Mouse (Mus musculus): ENCODE data around the gene Actn4. TPM values are rescaled to one million over a fixed set of nuclear protein-coding genes. Genes with fewer than 3 reads are reported as not detected.

Gene Actn4
- polyA plus RNA-seq, 1 experiment from 2014 or later: 141 TPM

- Histone ChIP-seq H3K4me1 (ENCODE audit: control insufficient read depth, insufficient read depth, low read length) (no peaks in the 10 kb centered on the region), H3K4me2 (no peak overlapping the region), H3K4me3 (ENCODE audit: low read depth, low read length) (no peak overlapping the region), H3K27ac (ENCODE audit: low read depth, low read length) (no peak overlapping the region), H3K27me3 (ENCODE audit: control insufficient read depth, insufficient read depth, low read length) (no peaks in the 10 kb centered on the region), H3K9ac (ENCODE audit: low read length) (no peak overlapping the region), H3K36me3 (ENCODE audit: control insufficient read depth, insufficient read depth, low read length) (peaks cover 46% of the 10 kb centered on the region), H3K9me3 (ENCODE audit: control insufficient read depth, low read length) (no peaks in the 10 kb centered on the region)
- 85% methylated on average over 4 of the region's 4 CpGs for WGBS
- ATAC-seq (ENCODE audit: low FRiP score) (no peak), DNase-seq (ENCODE audit: low spot score, missing footprints) (no peak)
Observed at GRCm38 (mm10) chr7:28911632-28912031, 50.5 kb downstream of the Actn4 start.

GRCm38 (mm10) chr7:28907195-28907594 lies 54.9 kb downstream of the Actn4 start:
- WGBS: 95% methylated on average over 5 of the region's 5 CpGs
- no peak overlapping the region for H3K4me3 ChIP-seq (ENCODE audit: low read depth, low read length)
- no peak for DNase-seq (ENCODE audit: low spot score, missing footprints)
- H3K9me3 ChIP-seq (ENCODE audit: control insufficient read depth, low read length): no peaks in the 10 kb centered on the region
- no peak overlapping the region for H3K4me2 ChIP-seq
- peaks cover 51% of the 10 kb centered on the region for H3K36me3 ChIP-seq (ENCODE audit: control insufficient read depth, insufficient read depth, low read length)
- H3K9ac ChIP-seq (ENCODE audit: low read length): no peak overlapping the region
- ATAC-seq (ENCODE audit: low FRiP score): no peak
- no peaks in the 10 kb centered on the region for H3K27me3 ChIP-seq (ENCODE audit: control insufficient read depth, insufficient read depth, low read length)
- H3K27ac ChIP-seq (ENCODE audit: low read depth, low read length): no peak overlapping the region
- no peaks in the 10 kb centered on the region for H3K4me1 ChIP-seq (ENCODE audit: control insufficient read depth, insufficient read depth, low read length)

- H3K4me3 ChIP-seq (ENCODE audit: low read depth, low read length): no peak overlapping the region
- H3K9me3 ChIP-seq (ENCODE audit: control insufficient read depth, low read length): no peaks in the 10 kb centered on the region
- no peaks in the 10 kb centered on the region for H3K27me3 ChIP-seq (ENCODE audit: control insufficient read depth, insufficient read depth, low read length)
- WGBS: 92% methylated on average over 10 of the region's 10 CpGs
- H3K4me1 ChIP-seq (ENCODE audit: control insufficient read depth, insufficient read depth, low read length): no peaks in the 10 kb centered on the region
- H3K9ac ChIP-seq (ENCODE audit: low read length): no peak overlapping the region
- ATAC-seq (ENCODE audit: low FRiP score) (no peak), DNase-seq (ENCODE audit: low spot score, missing footprints) (no peak)
- no peak overlapping the region for H3K4me2 ChIP-seq
- peaks cover 48% of the 10 kb centered on the region for H3K36me3 ChIP-seq (ENCODE audit: control insufficient read depth, insufficient read depth, low read length)
- no peak overlapping the region for H3K27ac ChIP-seq (ENCODE audit: low read depth, low read length)
Observed at GRCm38 (mm10) chr7:28903778-28904177, 58.4 kb downstream of the Actn4 start.

- Histone ChIP-seq H3K4me2 (no peak overlapping the region), H3K9me3 (ENCODE audit: control insufficient read depth, low read length) (no peaks in the 10 kb centered on the region), H3K27ac (ENCODE audit: low read depth, low read length) (no peak overlapping the region), H3K4me1 (ENCODE audit: control insufficient read depth, insufficient read depth, low read length) (no peaks in the 10 kb centered on the region), H3K27me3 (ENCODE audit: control insufficient read depth, insufficient read depth, low read length) (no peaks in the 10 kb centered on the region), H3K9ac (ENCODE audit: low read length) (no peak overlapping the region), H3K36me3 (ENCODE audit: control insufficient read depth, insufficient read depth, low read length) (peaks cover 51% of the 10 kb centered on the region), H3K4me3 (ENCODE audit: low read depth, low read length) (no peak overlapping the region)
- WGBS: 95% methylated on average over 3 of the region's 3 CpGs
- ATAC-seq (ENCODE audit: low FRiP score): no peak
- no peak for DNase-seq (ENCODE audit: low spot score, missing footprints)
Observed at GRCm38 (mm10) chr7:28902809-28903208, 59.3 kb downstream of the Actn4 start.

GRCm38 (mm10) chr7:28902180-28902579 lies 60.0 kb downstream of the Actn4 start:
- Histone ChIP-seq H3K27ac (ENCODE audit: low read depth, low read length) (no peak overlapping the region), H3K4me3 (ENCODE audit: low read depth, low read length) (no peak overlapping the region), H3K4me2 (no peak overlapping the region), H3K27me3 (ENCODE audit: control insufficient read depth, insufficient read depth, low read length) (no peaks in the 10 kb centered on the region), H3K9ac (ENCODE audit: low read length) (no peak overlapping the region), H3K9me3 (ENCODE audit: control insufficient read depth, low read length) (no peaks in the 10 kb centered on the region), H3K36me3 (ENCODE audit: control insufficient read depth, insufficient read depth, low read length) (peaks cover 53% of the 10 kb centered on the region), H3K4me1 (ENCODE audit: control insufficient read depth, insufficient read depth, low read length) (no peaks in the 10 kb centered on the region)
- DNase-seq (ENCODE audit: low spot score, missing footprints) (no peak), ATAC-seq (ENCODE audit: low FRiP score) (no peak)
- WGBS: 93% methylated on average over 6 of the region's 6 CpGs

- Histone ChIP-seq H3K4me1 (ENCODE audit: control insufficient read depth, insufficient read depth, low read length) (no peaks in the 10 kb centered on the region), H3K4me2 (no peak overlapping the region), H3K9ac (ENCODE audit: low read length) (no peak overlapping the region), H3K4me3 (ENCODE audit: low read depth, low read length) (no peak overlapping the region), H3K27me3 (ENCODE audit: control insufficient read depth, insufficient read depth, low read length) (no peaks in the 10 kb centered on the region), H3K36me3 (ENCODE audit: control insufficient read depth, insufficient read depth, low read length) (peaks cover 54% of the 10 kb centered on the region), H3K27ac (ENCODE audit: low read depth, low read length) (no peak overlapping the region), H3K9me3 (ENCODE audit: control insufficient read depth, low read length) (no peaks in the 10 kb centered on the region)
- 93% methylated on average over 13 of the region's 13 CpGs for WGBS
- ATAC-seq (ENCODE audit: low FRiP score) (no peak), DNase-seq (ENCODE audit: low spot score, missing footprints) (no peak)
Observed at GRCm38 (mm10) chr7:28901311-28902125, 60.6 kb downstream of the Actn4 start.

GRCm38 (mm10) chr7:28899972-28900371 lies 62.2 kb downstream of the Actn4 start:
- Histone ChIP-seq H3K27me3 (ENCODE audit: control insufficient read depth, insufficient read depth, low read length) (no peaks in the 10 kb centered on the region), H3K9me3 (ENCODE audit: control insufficient read depth, low read length) (no peaks in the 10 kb centered on the region), H3K4me3 (ENCODE audit: low read depth, low read length) (no peak overlapping the region), H3K4me2 (no peak overlapping the region), H3K36me3 (ENCODE audit: control insufficient read depth, insufficient read depth, low read length) (peaks cover 59% of the 10 kb centered on the region), H3K27ac (ENCODE audit: low read depth, low read length) (no peak overlapping the region), H3K9ac (ENCODE audit: low read length) (no peak overlapping the region), H3K4me1 (ENCODE audit: control insufficient read depth, insufficient read depth, low read length) (no peaks in the 10 kb centered on the region)
- WGBS: 85% methylated on average over 4 of the region's 4 CpGs
- ATAC-seq (ENCODE audit: low FRiP score) (no peak), DNase-seq (ENCODE audit: low spot score, missing footprints) (no peak)

- Histone ChIP-seq H3K36me3 (ENCODE audit: control insufficient read depth, insufficient read depth, low read length) (peaks cover 55% of the 10 kb centered on the region), H3K9me3 (ENCODE audit: control insufficient read depth, low read length) (no peaks in the 10 kb centered on the region), H3K4me1 (ENCODE audit: control insufficient read depth, insufficient read depth, low read length) (no peaks in the 10 kb centered on the region), H3K27ac (ENCODE audit: low read depth, low read length) (no peak overlapping the region), H3K4me2 (no peak overlapping the region), H3K4me3 (ENCODE audit: low read depth, low read length) (no peak overlapping the region), H3K27me3 (ENCODE audit: control insufficient read depth, insufficient read depth, low read length) (no peaks in the 10 kb centered on the region), H3K9ac (ENCODE audit: low read length) (no peak overlapping the region)
- ATAC-seq (ENCODE audit: low FRiP score) (no peak), DNase-seq (ENCODE audit: low spot score, missing footprints) (no peak)
- WGBS: 96% methylated on average over 6 of the region's 6 CpGs
Observed at GRCm38 (mm10) chr7:28897661-28898060, 64.5 kb downstream of the Actn4 start.

GRCm38 (mm10) chr7:28894942-28895341 lies 67.2 kb downstream of the Actn4 start:
- H3K36me3 ChIP-seq (ENCODE audit: control insufficient read depth, insufficient read depth, low read length): peaks cover 58% of the 10 kb centered on the region
- H3K4me3 ChIP-seq (ENCODE audit: low read depth, low read length): no peak overlapping the region
- DNase-seq (ENCODE audit: low spot score, missing footprints) (no peak), ATAC-seq (ENCODE audit: low FRiP score) (no peak)
- H3K9me3 ChIP-seq (ENCODE audit: control insufficient read depth, low read length): no peaks in the 10 kb centered on the region
- 44% methylated on average over 5 of the region's 5 CpGs for WGBS
- H3K27me3 ChIP-seq (ENCODE audit: control insufficient read depth, insufficient read depth, low read length): no peaks in the 10 kb centered on the region; the same call in 1 of the 2 replicates
- H3K27ac ChIP-seq (ENCODE audit: low read depth, low read length): no peak overlapping the region
- H3K4me2 ChIP-seq: no peak overlapping the region
- no peaks in the 10 kb centered on the region for H3K4me1 ChIP-seq (ENCODE audit: control insufficient read depth, insufficient read depth, low read length)
- H3K9ac ChIP-seq (ENCODE audit: low read length): no peak overlapping the region
